Mouse (Mus musculus): ENCODE measurements around the gene Inafm1. TPM values are rescaled to one million over a fixed set of nuclear protein-coding genes. Genes with fewer than 3 reads are reported as not detected.

The Inafm1 gene
- polyA plus RNA-seq, 1 experiment = 44.7 TPM

- Histone ChIP-seq H3K4me3 (ENCODE audit: control insufficient read depth, insufficient read depth, low read length) (peak overlapping the region; percentile 39), H3K27ac (ENCODE audit: control insufficient read depth, insufficient read depth, low read length) (no peak overlapping the region), H3K36me3 (ENCODE audit: control insufficient read depth, insufficient read depth, low read length) (peaks cover 6% of the 10 kb centered on the region; the same call in 1 of the 2 replicates), H3K4me1 (replicated peaks; ENCODE audit: control insufficient read depth, insufficient read depth, low read length) (peaks cover 50% of the 10 kb centered on the region), H3K27me3 (ENCODE audit: control insufficient read depth, insufficient read depth, low read length) (peaks cover 10% of the 10 kb centered on the region; the same call in 1 of the 2 replicates)
- TF ChIP-seq CTCF (IDR thresholded peaks at IDR 0.05; ENCODE audit: borderline replicate concordance, control insufficient read depth, extremely low read depth, insufficient read depth, low read length, poor library complexity) (0 out of 2 replicates have a peak, but pooled peaks have one; percentile 62), POLR2A (IDR thresholded peaks at IDR 0.05; ENCODE audit: control insufficient read depth, extremely low read depth, insufficient read depth, low read length, poor library complexity) (0 out of 2 replicates have a peak, but pooled peaks have one; percentile 7)
- WGBS = under 1% methylated on average over 66 of the region's 66 CpGs
- peak; percentile 52 for DNase-seq
These were observed 40.2 kb upstream of the Inafm1 start for GRCm38 (mm10) chr7:16313481-16314220.

- H3K27me3 ChIP-seq (ENCODE audit: control insufficient read depth, insufficient read depth, low read length) = peaks cover 10% of the 10 kb centered on the region; the same call in 1 of the 2 replicates
- no peak for TF ChIP-seq POLR2A (IDR thresholded peaks at IDR 0.05; ENCODE audit: control insufficient read depth, extremely low read depth, insufficient read depth, low read length, poor library complexity)
- no peak for TF ChIP-seq CTCF (IDR thresholded peaks at IDR 0.05; ENCODE audit: borderline replicate concordance, control insufficient read depth, extremely low read depth, insufficient read depth, low read length, poor library complexity)
- DNase-seq = peak; percentile 46
- peaks cover 5% of the 10 kb centered on the region; the same call in 1 of the 2 replicates for H3K36me3 ChIP-seq (ENCODE audit: control insufficient read depth, insufficient read depth, low read length)
- H3K4me3 ChIP-seq (ENCODE audit: control insufficient read depth, insufficient read depth, low read length) = peak overlapping the region; percentile 74; the same call in 1 of the 2 replicates
- 5% methylated on average over 12 of the region's 12 CpGs for WGBS
- peaks cover 54% of the 10 kb centered on the region for H3K4me1 ChIP-seq (replicated peaks; ENCODE audit: control insufficient read depth, insufficient read depth, low read length)
- peak overlapping the region; percentile 5; the same call in 1 of the 2 replicates for H3K27ac ChIP-seq (ENCODE audit: control insufficient read depth, insufficient read depth, low read length)
These were observed 39.4 kb upstream of the Inafm1 start for GRCm38 (mm10) chr7:16312672-16313311.

GRCm38 (mm10) chr7:16312011-16312671, 38.7 kb upstream of the Inafm1 start:
- peaks cover 10% of the 10 kb centered on the region; the same call in 1 of the 2 replicates for H3K27me3 ChIP-seq (ENCODE audit: control insufficient read depth, insufficient read depth, low read length)
- peak overlapping the region; percentile 74 for H3K4me3 ChIP-seq (ENCODE audit: control insufficient read depth, insufficient read depth, low read length)
- H3K4me1 ChIP-seq (replicated peaks; ENCODE audit: control insufficient read depth, insufficient read depth, low read length) = peaks cover 54% of the 10 kb centered on the region
- peak; percentile 18 for DNase-seq
- 2% methylated on average over 49 of the region's 49 CpGs for WGBS
- no peak overlapping the region for H3K27ac ChIP-seq (ENCODE audit: control insufficient read depth, insufficient read depth, low read length)
- H3K36me3 ChIP-seq (ENCODE audit: control insufficient read depth, insufficient read depth, low read length) = no peaks in the 10 kb centered on the region
- TF ChIP-seq POLR2A (IDR thresholded peaks at IDR 0.05; ENCODE audit: control insufficient read depth, extremely low read depth, insufficient read depth, low read length, poor library complexity) (no peak), CTCF (IDR thresholded peaks at IDR 0.05; ENCODE audit: borderline replicate concordance, control insufficient read depth, extremely low read depth, insufficient read depth, low read length, poor library complexity) (no peak)

- DNase-seq = peak; percentile 12
- H3K4me3 ChIP-seq (ENCODE audit: control insufficient read depth, insufficient read depth, low read length) = peak overlapping the region; percentile 74
- no peak overlapping the region for H3K27ac ChIP-seq (ENCODE audit: control insufficient read depth, insufficient read depth, low read length)
- 5% methylated on average over 13 of the region's 14 CpGs for WGBS
- H3K36me3 ChIP-seq (ENCODE audit: control insufficient read depth, insufficient read depth, low read length) = no peaks in the 10 kb centered on the region
- TF ChIP-seq CTCF (IDR thresholded peaks at IDR 0.05; ENCODE audit: borderline replicate concordance, control insufficient read depth, extremely low read depth, insufficient read depth, low read length, poor library complexity) (no peak), POLR2A (IDR thresholded peaks at IDR 0.05; ENCODE audit: control insufficient read depth, extremely low read depth, insufficient read depth, low read length, poor library complexity) (no peak)
- H3K4me1 ChIP-seq (replicated peaks; ENCODE audit: control insufficient read depth, insufficient read depth, low read length) = peaks cover 54% of the 10 kb centered on the region
- peaks cover 10% of the 10 kb centered on the region; the same call in 1 of the 2 replicates for H3K27me3 ChIP-seq (ENCODE audit: control insufficient read depth, insufficient read depth, low read length)
These were observed 38.1 kb upstream of the Inafm1 start for GRCm38 (mm10) chr7:16311453-16312004.

GRCm38 (mm10) chr7:16310521-16311452, 37.4 kb upstream of the Inafm1 start:
- H3K4me1 ChIP-seq (replicated peaks; ENCODE audit: control insufficient read depth, insufficient read depth, low read length) = peaks cover 54% of the 10 kb centered on the region
- peak overlapping the region; percentile 74 for H3K4me3 ChIP-seq (ENCODE audit: control insufficient read depth, insufficient read depth, low read length)
- H3K36me3 ChIP-seq (ENCODE audit: control insufficient read depth, insufficient read depth, low read length) = no peaks in the 10 kb centered on the region
- TF ChIP-seq CTCF (IDR thresholded peaks at IDR 0.05; ENCODE audit: borderline replicate concordance, control insufficient read depth, extremely low read depth, insufficient read depth, low read length, poor library complexity) (no peak), POLR2A (IDR thresholded peaks at IDR 0.05; ENCODE audit: control insufficient read depth, extremely low read depth, insufficient read depth, low read length, poor library complexity) (no peak; the same call in 1 of the 2 replicates)
- H3K27ac ChIP-seq (ENCODE audit: control insufficient read depth, insufficient read depth, low read length) = peak overlapping the region; percentile 15
- H3K27me3 ChIP-seq (ENCODE audit: control insufficient read depth, insufficient read depth, low read length) = peaks cover 10% of the 10 kb centered on the region; the same call in 1 of the 2 replicates
- WGBS = under 1% methylated on average over 31 of the region's 31 CpGs
- DNase-seq = peak; percentile 51

All from thymus, adult 2 months (tissue).